In genomic region chr5:92986651-92987610, GRCm38 (mm10) we compare ENCODE assay signal across 18 mouse cellular contexts. TPM values are rescaled to one million over a fixed set of nuclear protein-coding genes. Genes with fewer than 3 reads are reported as not detected.
A peak's percentile ranks its signal among the peaks of the same experiment; 100 is the strongest.
DNase-seq lines count a peak whose midpoint lies in the region; ATAC-seq lines count a peak whose summit lies in the region.
"Had no signal": no experiment of that assay in that cellular context is flagged by ENCODE, and none has a peak within 500 bp of the region (broad histone marks: within the 10 kb centered on the region; RNA-seq: fewer than 3 reads in every experiment).

No protein-coding gene starts in this region.

- no peaks in the 10 kb centered on the region for H3K27me3 ChIP-seq in midbrain, embryonic 10.5 days (ENCODE audit: low read depth, poor library complexity, severe bottlenecking)
- H3K27me3 ChIP-seq in midbrain, embryonic 13.5 days: no peaks in the 10 kb centered on the region
- no peaks in the 10 kb centered on the region for H3K27me3 ChIP-seq in kidney, embryonic 15.5 days
- no peaks in the 10 kb centered on the region for H3K27me3 ChIP-seq in limb, embryonic 13.5 days
- no peaks in the 10 kb centered on the region for H3K27me3 ChIP-seq in hindbrain, embryonic 10.5 days (ENCODE audit: insufficient read depth, poor library complexity, severe bottlenecking)

- H3K4me3 ChIP-seq in midbrain, embryonic 10.5 days: no peak overlapping the region
- no peak overlapping the region for H3K4me3 ChIP-seq in midbrain, embryonic 13.5 days (replicated peaks)
- no peak overlapping the region for H3K4me3 ChIP-seq in kidney, embryonic 15.5 days (replicated peaks)
- H3K4me3 ChIP-seq in limb, embryonic 13.5 days: no peak overlapping the region
- H3K4me3 ChIP-seq in hindbrain, embryonic 10.5 days: no peak overlapping the region
- H3K4me3 ChIP-seq: midbrain, embryonic 12.5 days had no signal

- no peaks in the 10 kb centered on the region for H3K9me3 ChIP-seq in midbrain, embryonic 10.5 days (replicated peaks)
- peaks cover 3% of the 10 kb centered on the region; the same call in 1 of the 2 replicates for H3K9me3 ChIP-seq in midbrain, embryonic 13.5 days
- no peaks in the 10 kb centered on the region for H3K9me3 ChIP-seq in kidney, embryonic 15.5 days (replicated peaks)
- H3K9me3 ChIP-seq in limb, embryonic 13.5 days: no peaks in the 10 kb centered on the region
- H3K9me3 ChIP-seq in hindbrain, embryonic 10.5 days: 0 out of 2 replicates have a peak, but pooled peaks cover 4% of the 10 kb centered on the region
- H3K9me3 ChIP-seq: midbrain, embryonic 12.5 days had no signal

- 0 out of 2 replicates have a peak overlapping the region, but pooled peaks have one; percentile 13 for H3K27ac ChIP-seq in midbrain, embryonic 10.5 days (replicated peaks)
- H3K27ac ChIP-seq in midbrain, embryonic 13.5 days: no peak overlapping the region
- H3K27ac ChIP-seq in kidney, embryonic 15.5 days: peak overlapping the region; percentile 50; the same call in 1 of the 2 replicates
- H3K27ac ChIP-seq in limb, embryonic 13.5 days: peak overlapping the region; percentile 39; the same call in 1 of the 2 replicates
- no peak overlapping the region for H3K27ac ChIP-seq in hindbrain, embryonic 10.5 days
- H3K27ac ChIP-seq: midbrain, embryonic 12.5 days; stomach, postnatal 0 days had no signal

- H3K4me2 ChIP-seq in midbrain, embryonic 13.5 days (replicated peaks): no peak overlapping the region
- H3K4me2 ChIP-seq in kidney, embryonic 15.5 days: no peak overlapping the region
- H3K4me2 ChIP-seq in limb, embryonic 13.5 days (replicated peaks): no peak overlapping the region
- H3K4me2 ChIP-seq: midbrain, embryonic 12.5 days had no signal

- no peaks in the 10 kb centered on the region for H3K36me3 ChIP-seq in midbrain, embryonic 10.5 days
- H3K36me3 ChIP-seq in midbrain, embryonic 13.5 days: no peaks in the 10 kb centered on the region
- no peaks in the 10 kb centered on the region for H3K36me3 ChIP-seq in kidney, embryonic 15.5 days
- no peaks in the 10 kb centered on the region for H3K36me3 ChIP-seq in limb, embryonic 13.5 days
- no peaks in the 10 kb centered on the region for H3K36me3 ChIP-seq in hindbrain, embryonic 10.5 days
- H3K36me3 ChIP-seq: midbrain, embryonic 12.5 days had no signal

- DNase-seq in cerebellum, adult 9-10 months: peak; percentile 31
- no peak for DNase-seq in cerebellum, postnatal 4 days (ENCODE audit: low spot score in 2 of 2)
- no peak for DNase-seq in midbrain, embryonic 10.5 days (ENCODE audit: low spot score)
- DNase-seq in hindbrain, embryonic 10.5 days (ENCODE audit: low spot score): no peak
- DNase-seq in adrenal gland, adult 18-20 months (ENCODE audit: low spot score in 2 of 2): no peak
- DNase-seq: adrenal gland, postnatal 10 days; gastrocnemius, postnatal 14 days; heart, postnatal 14 days; layer of hippocampus, postnatal 36 days; left cerebral cortex, postnatal 4 days; thymus, postnatal 25 days had no signal

- no peak for ATAC-seq in midbrain, embryonic 13.5 days
- ATAC-seq in kidney, embryonic 15.5 days (replicated peaks; ENCODE audit: low FRiP score): no peak
- ATAC-seq in limb, embryonic 13.5 days (ENCODE audit: low FRiP score, low read depth): no peak
- ATAC-seq: forebrain, embryonic 14.5 days; hindbrain, embryonic 16.5 days had no signal

- WGBS in midbrain, embryonic 10.5 days: 90% methylated on average over 22 of the region's 22 CpGs
- 87% methylated on average over 22 of the region's 22 CpGs for WGBS in midbrain, embryonic 13.5 days
- WGBS in kidney, embryonic 15.5 days: 85% methylated on average over 22 of the region's 22 CpGs
- 73% methylated on average over 22 of the region's 22 CpGs for WGBS in limb, embryonic 13.5 days
- 91% methylated on average over 22 of the region's 22 CpGs for WGBS in hindbrain, embryonic 10.5 days

- no peak overlapping the region for H3K9ac ChIP-seq in midbrain, embryonic 13.5 days (replicated peaks)
- H3K9ac ChIP-seq in kidney, embryonic 15.5 days: no peak overlapping the region
- no peak overlapping the region for H3K9ac ChIP-seq in limb, embryonic 13.5 days
- H3K9ac ChIP-seq: midbrain, embryonic 12.5 days had no signal

- peaks cover 21% of the 10 kb centered on the region for H3K4me1 ChIP-seq in midbrain, embryonic 10.5 days
- peaks cover 9% of the 10 kb centered on the region for H3K4me1 ChIP-seq in midbrain, embryonic 13.5 days (replicated peaks)
- H3K4me1 ChIP-seq in kidney, embryonic 15.5 days: peaks cover 26% of the 10 kb centered on the region
- H3K4me1 ChIP-seq in limb, embryonic 13.5 days: peaks cover 20% of the 10 kb centered on the region
- peaks cover 22% of the 10 kb centered on the region for H3K4me1 ChIP-seq in hindbrain, embryonic 10.5 days (replicated peaks)

RNA-seq across cellular contexts. Expression of gene Sowahb, which starts 57.9 kb away (rescaled TPM):
- 0.12 and 0.26 TPM in 2 replicates for polyA plus RNA-seq in midbrain, embryonic 10.5 days (2016; fragmentation: Nextera tagmentation; extraction: Ambion mirVana)
- polyA plus RNA-seq in midbrain, embryonic 13.5 days (2015; fragmentation: Nextera tagmentation; extraction: Ambion mirVana): 0.06 TPM in 1 of 2 replicates, not detected in the other
- 1.4 and 1.5 TPM in 2 replicates for polyA plus RNA-seq in kidney, embryonic 15.5 days (2015; fragmentation: Nextera tagmentation; extraction: Ambion mirVana)
- 0.19 and 0.43 TPM in 2 replicates for polyA plus RNA-seq in limb, embryonic 13.5 days (2015; fragmentation: Nextera tagmentation; extraction: Ambion mirVana)
- polyA plus RNA-seq in hindbrain, embryonic 10.5 days (2016; fragmentation: Nextera tagmentation; extraction: Ambion mirVana): 0.47 and 0.86 TPM in 2 replicates
- total RNA-seq in adrenal gland, adult 18-20 months (2021): under 1 TPM; 0.06 to 0.13 TPM
- total RNA-seq: gastrocnemius, postnatal 14 days; heart, postnatal 14 days had no signal
- polyA plus RNA-seq: hindbrain, embryonic 16.5 days had no signal

Comparison
In these comparisons a context has a peak if more than half of its experiments do, and no peak if none do; other contexts are left out.
1. H3K27ac ChIP-seq: peak in midbrain, embryonic 10.5 days (single experiment), kidney, embryonic 15.5 days (single experiment) and limb, embryonic 13.5 days (single experiment); none in midbrain, embryonic 13.5 days (single experiment) and hindbrain, embryonic 10.5 days (single experiment).